In genomic region chr14:38959367-38959766, GRCm38 (mm10) we compare ENCODE assay signal across 18 mouse cellular contexts.
"Had no signal": no experiment of that assay in that cellular context is flagged by ENCODE, and none has a peak within 500 bp of the region (broad histone marks: within the 10 kb centered on the region; RNA-seq: fewer than 3 reads in every experiment).

No protein-coding gene starts in this region.

- H3K9ac ChIP-seq: lung, embryonic 14.5 days; midbrain, embryonic 12.5 days; neural tube, embryonic 13.5 days had no signal

- ATAC-seq: midbrain, embryonic 16.5 days had no signal

- H3K27me3 ChIP-seq: midbrain, embryonic 12.5 days; neural tube, embryonic 13.5 days had no signal

- H3K27ac ChIP-seq: midbrain, embryonic 10.5 days; midbrain, embryonic 12.5 days; neural tube, embryonic 13.5 days had no signal

- H3K4me3 ChIP-seq: midbrain, embryonic 10.5 days; midbrain, embryonic 12.5 days; myocyte; neural tube, embryonic 13.5 days had no signal

- H3K36me3 ChIP-seq: midbrain, embryonic 10.5 days; midbrain, embryonic 12.5 days; neural tube, embryonic 13.5 days had no signal

- H3K4me1 ChIP-seq: midbrain, embryonic 10.5 days; midbrain, embryonic 12.5 days; neural tube, embryonic 13.5 days had no signal

- DNase-seq: lung, adult 18-20 months; lung, embryonic 14.5 days; lung, postnatal 10 days; lung, postnatal 4 days; midbrain, embryonic 14.5 days; retina, postnatal 1 day; right cerebral cortex, adult 18-20 months; right cerebral cortex, postnatal 25 days; right cerebral cortex, postnatal 4 days; spleen, adult 18-20 months; thymus, adult 18-20 months; thymus, postnatal 14 days; thymus, postnatal 36 days had no signal

- H3K9me3 ChIP-seq: midbrain, embryonic 10.5 days; midbrain, embryonic 12.5 days; neural tube, embryonic 13.5 days had no signal

- H3K4me2 ChIP-seq: lung, embryonic 14.5 days; midbrain, embryonic 12.5 days; neural tube, embryonic 13.5 days had no signal
